Mouse (Mus musculus) right cerebral cortex, postnatal 14 days (tissue): Measurements from ENCODE around the gene H2-Eb2.
"Not testable (repeated sequence)": the region's sequence is repeated elsewhere in the genome, so short reads cannot be mapped to it uniquely, and the experiment has no call there.

Experiments
- DNase-seq: peaks from one replicate; pipeline ENCODE4 v3.0.0; 2022

H2-Eb2 gene

GRCm38 (mm10) chr17:34307216-34307615 lies 18.2 kb upstream of the H2-Eb2 start:
- no peak for DNase-seq

GRCm38 (mm10) chr17:34308161-34308560 lies 17.3 kb upstream of the H2-Eb2 start:
- no peak for DNase-seq

GRCm38 (mm10) chr17:34309225-34309624 lies 16.2 kb upstream of the H2-Eb2 start:
- no peak for DNase-seq

- peak; percentile 70 for DNase-seq
These were observed 15.6 kb upstream of the H2-Eb2 start for GRCm38 (mm10) chr17:34309683-34310385.

GRCm38 (mm10) chr17:34310526-34310925 lies 14.9 kb upstream of the H2-Eb2 start:
- not testable (repeated sequence) for DNase-seq

GRCm38 (mm10) chr17:34312185-34312584 lies 13.3 kb upstream of the H2-Eb2 start:
- DNase-seq: no peak

GRCm38 (mm10) chr17:34313393-34313792 lies 12.1 kb upstream of the H2-Eb2 start:
- peak; percentile 75 for DNase-seq

- DNase-seq: no peak
These were observed 11.2 kb upstream of the H2-Eb2 start for GRCm38 (mm10) chr17:34314286-34314685.

GRCm38 (mm10) chr17:34315512-34315911 lies 10.0 kb upstream of the H2-Eb2 start:
- DNase-seq: no peak

- DNase-seq: no peak
These were observed 8.8 kb upstream of the H2-Eb2 start for GRCm38 (mm10) chr17:34316697-34317096.

- DNase-seq: no peak
These were observed 8.2 kb upstream of the H2-Eb2 start for GRCm38 (mm10) chr17:34317275-34317674.

- DNase-seq: no peak
These were observed 908 bp downstream of the H2-Eb2 start for GRCm38 (mm10) chr17:34326373-34326772.

- DNase-seq: no peak
These were observed 4.3 kb downstream of the H2-Eb2 start for GRCm38 (mm10) chr17:34329807-34330206.

- DNase-seq: no peak
These were observed 5.7 kb downstream of the H2-Eb2 start for GRCm38 (mm10) chr17:34331200-34331599.

- no peak for DNase-seq
These were observed 15.3 kb downstream of the H2-Eb2 start for GRCm38 (mm10) chr17:34340619-34341402.

GRCm38 (mm10) chr17:34344882-34345281 lies 19.4 kb downstream of the H2-Eb2 start:
- DNase-seq: no peak

- no peak for DNase-seq
These were observed 20.0 kb downstream of the H2-Eb2 start for GRCm38 (mm10) chr17:34345486-34345885.

GRCm38 (mm10) chr17:34346041-34346440 lies 20.6 kb downstream of the H2-Eb2 start:
- no peak for DNase-seq

GRCm38 (mm10) chr17:34347606-34348308 lies 22.3 kb downstream of the H2-Eb2 start:
- DNase-seq: peak; percentile 33

- peak; percentile 83 for DNase-seq
These were observed 24.0 kb downstream of the H2-Eb2 start for GRCm38 (mm10) chr17:34349429-34349828.

- DNase-seq: no peak
These were observed 29.1 kb downstream of the H2-Eb2 start, which contains the start of gene Btnl2 for GRCm38 (mm10) chr17:34354539-34354938. Gene Btnl2, plus strand, starts transcription at chr17:34354822.

- no peak for DNase-seq
These were observed 29.5 kb downstream of the H2-Eb2 start for GRCm38 (mm10) chr17:34354940-34355339.

GRCm38 (mm10) chr17:34362954-34363546 lies 37.6 kb downstream of the H2-Eb2 start:
- DNase-seq: no peak
